Mouse (Mus musculus) CD4-positive naive resting alpha-beta T cell, adult 76 days (primary cell): Measurements from ENCODE around the gene Copz2. TPM values are rescaled to one million over a fixed set of nuclear protein-coding genes. Genes with fewer than 3 reads are reported as not detected.

Experiments
- total RNA-seq: library from RNA; stranded (reverse); gene quantifications from one replicate; pipeline ENCODE4 v1.2.4, GENCODE M21; 2023

Copz2 gene
- total RNA-seq: not detected

DNA sequence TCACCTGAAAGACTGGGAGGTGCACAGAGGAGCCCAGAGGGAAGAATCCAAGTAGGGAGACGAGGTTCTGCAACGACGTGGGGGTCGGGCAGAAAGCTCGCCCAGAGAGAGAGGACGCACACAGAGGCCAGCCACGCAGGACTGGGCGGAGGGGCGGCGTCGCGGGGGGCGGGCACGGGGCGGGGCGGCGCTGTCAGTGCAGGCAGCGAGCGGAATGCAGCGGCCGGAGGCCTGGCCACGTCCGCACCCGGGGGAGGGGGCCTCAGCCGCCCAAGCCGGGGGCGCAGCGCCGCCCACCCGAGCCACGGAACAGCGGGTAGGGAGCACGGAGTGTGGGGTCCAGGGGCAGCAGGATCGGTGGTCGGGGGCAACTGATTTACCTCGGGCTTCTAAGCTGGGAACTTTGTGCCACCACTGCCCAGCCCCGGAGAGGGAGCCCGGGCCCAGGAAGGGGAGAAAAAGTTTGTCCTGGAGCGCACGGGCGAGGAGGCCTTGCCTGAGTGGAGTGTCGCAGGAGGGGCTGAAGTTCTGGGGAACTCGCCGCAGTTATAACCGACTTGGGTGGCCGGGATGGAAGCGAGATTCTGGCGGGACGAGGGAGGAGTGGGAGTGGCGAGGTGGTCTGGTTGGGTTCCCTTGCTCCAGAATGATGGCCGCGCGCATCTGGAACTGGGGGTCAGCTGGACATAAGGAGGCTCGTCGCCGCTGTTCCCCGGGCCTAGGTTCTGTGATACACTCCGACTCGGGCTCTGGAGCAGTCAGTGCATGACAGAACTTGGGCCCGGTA is at the start of gene Copz2:
Gene Copz2, plus strand, starts transcription at position 190 of the 787 bp plus-strand sequence.

DNA sequence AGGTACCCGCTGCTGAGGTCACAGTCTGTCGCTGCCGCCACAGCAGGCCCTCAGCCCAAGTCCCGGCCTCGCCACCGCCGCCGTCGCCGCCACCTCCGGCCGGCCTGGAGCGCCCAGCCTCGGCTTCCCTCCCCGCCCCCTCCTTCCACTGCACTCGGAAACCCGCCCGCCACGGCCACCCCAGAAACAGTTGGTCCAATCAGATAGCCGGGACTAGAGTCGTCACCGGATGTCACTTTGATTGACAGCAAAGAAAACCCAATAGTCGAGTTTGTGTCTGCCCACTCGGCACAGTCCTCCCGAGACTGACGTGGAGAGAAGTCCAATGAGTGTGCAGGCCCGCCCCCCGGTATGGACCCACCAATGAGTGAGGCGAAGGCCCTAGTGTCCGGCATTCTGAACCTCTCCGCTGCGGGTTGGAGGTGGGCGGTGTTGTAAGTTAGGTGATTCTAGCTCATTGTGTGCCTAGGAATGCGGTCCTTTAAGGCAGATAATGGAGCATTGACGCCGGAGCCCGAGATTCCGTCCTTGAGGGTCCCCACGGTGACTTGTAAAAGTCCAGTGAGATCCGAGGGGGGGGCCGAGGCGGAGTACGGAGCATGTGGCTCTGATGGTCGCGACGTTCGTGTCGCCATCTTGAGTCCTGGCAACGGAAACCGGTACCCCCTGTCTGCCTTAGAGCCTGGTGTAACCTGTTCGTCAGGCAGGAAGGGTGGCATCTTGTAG is 19.7 kb upstream of the Copz2 start, which contains the start of gene Nfe2l1:
Gene Nfe2l1, minus strand, starts transcription at position 156 of the 726 bp plus-strand sequence.

Other genes starting within 250 kb of the Copz2 start
- 32.6 TPM for gene Snx11, start 72.3 kb upstream of the Copz2 start, total RNA-seq
- 37.9 TPM for gene Cbx1, start 60.7 kb upstream of the Copz2 start, total RNA-seq
- gene Nfe2l1, start 19.9 kb upstream of the Copz2 start, total RNA-seq: 42.6 TPM
- 42.4 TPM for gene Cdk5rap3, start 66.6 kb downstream of the Copz2 start, total RNA-seq
- not detected for gene Prr15l, start 78.2 kb downstream of the Copz2 start, total RNA-seq
- 22.1 TPM for gene Pnpo, start 94.1 kb downstream of the Copz2 start, total RNA-seq
- 65.1 TPM for gene Sp2, start 133.1 kb downstream of the Copz2 start, total RNA-seq
- 4.0 TPM for gene Sp6, start 163.5 kb downstream of the Copz2 start, total RNA-seq
- 3.4 TPM for gene Scrn2, start 180.1 kb downstream of the Copz2 start, total RNA-seq
- not detected for gene Lrrc46, start 191.5 kb downstream of the Copz2 start, total RNA-seq
- 25.7 TPM for gene Mrpl10, start 191.7 kb downstream of the Copz2 start, total RNA-seq
- 27.0 TPM for gene Osbpl7, start 200.8 kb downstream of the Copz2 start, total RNA-seq